Mouse (Mus musculus) lung, postnatal 0 days (tissue): ENCODE measurements around the gene Frs3. TPM values are rescaled to one million over a fixed set of nuclear protein-coding genes. Genes with fewer than 3 reads are reported as not detected.

ENCODE experiments used
- ATAC-seq: fragments of 200-750 bp; cut with Nextera tagmentation; 2 replicates; pipeline ENCODE4 v1.8.0; 2017; ENCODE audit warnings: moderate library complexity
- DNase-seq: peaks from one replicate; pipeline ENCODE4 v3.0.0-alpha.2; 2016; ENCODE audit warnings: low spot score
- H3K27ac ChIP-seq: fragments of 300-500 bp; sonication (generic); 2 replicates; pipeline ENCODE4 v1.5.1; 2014; ENCODE audit warnings: antibody characterized with exemption, mild to moderate bottlenecking, low read length, mixed read lengths
- H3K27me3 ChIP-seq: fragments of 300-500 bp; sonication (generic); replicated peaks from 2 replicates; pipeline ENCODE4 v1.6.1; 2014; ENCODE audit warnings: low read length, mixed read lengths; ENCODE audit not compliant: insufficient read depth
- H3K36me3 ChIP-seq: fragments of 300-500 bp; sonication (generic); 2 replicates; pipeline ENCODE4 v1.6.1; 2014; ENCODE audit warnings: low read length, mixed read lengths; ENCODE audit not compliant: insufficient read depth
- H3K4me1 ChIP-seq: fragments of 300-500 bp; sonication (generic); 2 replicates; pipeline ENCODE4 v1.6.1; 2014; ENCODE audit warnings: antibody characterized with exemption, low read depth, low read length, mixed read lengths; ENCODE audit not compliant: insufficient read depth
- H3K4me2 ChIP-seq: fragments of 300-500 bp; sonication (generic); replicated peaks from 2 replicates; pipeline ENCODE4 v1.6.1; 2014; ENCODE audit warnings: low read depth, mild to moderate bottlenecking, low read length, moderate library complexity, mixed read lengths
- H3K4me3 ChIP-seq: fragments of 300-500 bp; sonication (generic); 2 replicates; pipeline ENCODE4 v1.5.1; 2014; ENCODE audit warnings: low read depth, low read length
- H3K9ac ChIP-seq: fragments of 300-500 bp; sonication (generic); replicated peaks from 2 replicates; pipeline ENCODE4 v1.6.1; 2014; ENCODE audit warnings: low read depth, mild to moderate bottlenecking
- H3K9me3 ChIP-seq: fragments of 300-500 bp; sonication (generic); 2 replicates; pipeline ENCODE4 v1.6.1; 2016; ENCODE audit warnings: low read length, mixed read lengths
- CTCF ChIP-seq: IDR thresholded peaks from 2 replicates; pipeline ENCODE4 v1.5.1; 2016; ENCODE audit warnings: antibody characterized with exemption, mild to moderate bottlenecking
- EP300 ChIP-seq: IDR thresholded peaks from 2 replicates; pipeline ENCODE4 v1.6.1; 2016; ENCODE audit warnings: antibody characterized with exemption, mild to moderate bottlenecking, control low read depth
- WGBS: fragments of 180-500 bp; shearing (Covaris S2); extraction: QIAGEN DNeasy Blood & Tissue Kit; methylation state at CpG from one replicate; pipeline ENCODE4 v1.1.7; 2014; 5-methylcytosine and 5-hydroxymethylcytosine counted together
- polyA plus RNA-seq: library from polyadenylated mRNA; unstranded; fragments of >200 nt; fragmentation: Nextera tagmentation; extraction: Ambion mirVana; gene quantifications from 2 replicates; pipeline ENCODE4 v1.2.1, GENCODE M21; 2015

Frs3 gene
- polyA plus RNA-seq, 1 experiment from 2014 or later, result 4.1 TPM

GRCm38 (mm10) chr17:47694503-47695336 lies 5.9 kb downstream of the Frs3 start, which contains the start of gene Prickle4:
Gene Prickle4 (minus strand): TSS chr17:47694736.
- H3K9me3 ChIP-seq, result no peaks in the 10 kb centered on the region
- peak within 1 kb of the TSS; percentile 62 for H3K9ac ChIP-seq
- peak within 1 kb of the TSS; percentile 93 for H3K4me2 ChIP-seq
- H3K4me3 ChIP-seq, result peak within 1 kb of the TSS; percentile 81
- TF ChIP-seq CTCF (peak; percentile 87), EP300 (no peak)
- H3K27me3 ChIP-seq, result no peaks in the 10 kb centered on the region
- 1% methylated on average over 43 of the region's 82 CpGs for WGBS
- DNase-seq (peak; percentile 98), ATAC-seq (peak; percentile 95)
- peak within 1 kb of the TSS; percentile 62; the same call in 1 of the 2 replicates for H3K27ac ChIP-seq
- no peaks in the 10 kb centered on the region for H3K36me3 ChIP-seq
- no peaks in the 10 kb centered on the region for H3K4me1 ChIP-seq

- Histone ChIP-seq H3K9me3 (no peaks in the 10 kb centered on the region), H3K9ac (peak overlapping the region; percentile 62), H3K27me3 (no peaks in the 10 kb centered on the region), H3K4me1 (no peaks in the 10 kb centered on the region), H3K27ac (0 out of 2 replicates have a peak overlapping the region, but pooled peaks have one; percentile 20), H3K36me3 (no peaks in the 10 kb centered on the region), H3K4me2 (peak overlapping the region; percentile 93), H3K4me3 (peak overlapping the region; percentile 81)
- 0% methylated on average over 15 of the region's 23 CpGs for WGBS
- ATAC-seq (no peak), DNase-seq (no peak)
- TF ChIP-seq CTCF (no peak), EP300 (no peak)
These were observed 6.5 kb downstream of the Frs3 start for GRCm38 (mm10) chr17:47695337-47695710.

- Histone ChIP-seq H3K9me3 (no peaks in the 10 kb centered on the region), H3K4me1 (no peaks in the 10 kb centered on the region), H3K9ac (no peak overlapping the region), H3K27me3 (no peaks in the 10 kb centered on the region), H3K27ac (no peak overlapping the region), H3K4me3 (no peak overlapping the region), H3K4me2 (no peak overlapping the region), H3K36me3 (no peaks in the 10 kb centered on the region; the same call in 1 of the 2 replicates)
- ATAC-seq, result no peak
- DNase-seq, result no peak
- no peak for TF ChIP-seq CTCF
- TF ChIP-seq EP300, result no peak
- 91% methylated on average over 10 of the region's 10 CpGs for WGBS
These were observed 9.3 kb downstream of the Frs3 start for GRCm38 (mm10) chr17:47698156-47698555.

DNA sequence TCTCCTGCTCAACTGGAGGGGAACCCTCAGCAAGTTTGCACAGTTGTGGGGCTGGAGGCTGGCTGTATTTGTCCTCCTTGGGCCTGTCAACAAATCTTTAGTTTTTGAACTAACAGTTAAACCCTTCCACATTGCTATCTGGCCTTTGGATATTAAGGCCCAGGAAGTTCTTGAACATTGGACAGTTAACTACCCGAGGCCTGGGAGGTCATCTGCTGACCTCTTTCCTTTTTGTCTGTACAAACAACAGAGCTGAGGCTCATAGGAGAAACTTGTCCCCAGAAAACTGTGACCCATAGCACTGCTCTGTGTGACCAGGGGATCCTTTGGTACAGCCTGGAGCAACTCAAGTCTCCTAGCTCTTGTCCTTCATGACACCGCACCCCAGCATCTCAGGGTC lies 10.2 kb downstream of the Frs3 start:
- WGBS, result 69% methylated on average over 2 of the region's 2 CpGs

GRCm38 (mm10) chr17:47701793-47702192 lies 13.0 kb downstream of the Frs3 start:
- Histone ChIP-seq H3K4me1 (no peaks in the 10 kb centered on the region), H3K4me2 (no peak overlapping the region), H3K9me3 (no peaks in the 10 kb centered on the region), H3K27ac (no peak overlapping the region), H3K36me3 (no peaks in the 10 kb centered on the region; the same call in 1 of the 2 replicates), H3K27me3 (no peaks in the 10 kb centered on the region), H3K9ac (no peak overlapping the region), H3K4me3 (no peak overlapping the region)
- no peak for ATAC-seq
- TF ChIP-seq CTCF (no peak), EP300 (no peak)
- 59% methylated on average over 9 of the region's 9 CpGs for WGBS
- no peak for DNase-seq

More for the DNA sequence above, 10.2 kb downstream of the Frs3 start:
- no peaks in the 10 kb centered on the region for H3K27me3 ChIP-seq
- no peak overlapping the region for H3K9ac ChIP-seq
- no peaks in the 10 kb centered on the region for H3K9me3 ChIP-seq
- H3K36me3 ChIP-seq, result no peaks in the 10 kb centered on the region; the same call in 1 of the 2 replicates
- DNase-seq (no peak), ATAC-seq (no peak)
- H3K27ac ChIP-seq, result no peak overlapping the region
- H3K4me1 ChIP-seq, result no peaks in the 10 kb centered on the region
- no peak overlapping the region for H3K4me2 ChIP-seq
- TF ChIP-seq CTCF (no peak), EP300 (no peak)
- no peak overlapping the region for H3K4me3 ChIP-seq

GRCm38 (mm10) chr17:47702548-47703345 lies 13.9 kb downstream of the Frs3 start:
- H3K9ac ChIP-seq, result no peak overlapping the region
- H3K4me1 ChIP-seq, result no peaks in the 10 kb centered on the region
- TF ChIP-seq EP300 (no peak), CTCF (no peak)
- no peak overlapping the region for H3K27ac ChIP-seq
- 40% methylated on average over 28 of the region's 28 CpGs for WGBS
- H3K36me3 ChIP-seq, result no peaks in the 10 kb centered on the region; the same call in 1 of the 2 replicates
- H3K9me3 ChIP-seq, result no peaks in the 10 kb centered on the region
- ATAC-seq (peak; percentile 43), DNase-seq (peak; percentile 55)
- H3K4me3 ChIP-seq, result no peak overlapping the region
- no peaks in the 10 kb centered on the region for H3K27me3 ChIP-seq
- H3K4me2 ChIP-seq, result no peak overlapping the region
